Mouse (Mus musculus) liver, embryonic 16.5 days (tissue): ENCODE results near the gene Rabif. TPM values are rescaled to one million over a fixed set of nuclear protein-coding genes. Genes with fewer than 3 reads are reported as not detected.
A peak's percentile ranks its signal among the peaks of the same experiment; 100 is the strongest.

Experiments
- ATAC-seq: fragments of 200-750 bp; cut with Nextera tagmentation; 2 replicates; pipeline ENCODE4 v1.8.0; 2017; ENCODE audit warnings: low read depth, mild to moderate bottlenecking, moderate number of reproducible peaks, moderate library complexity
- H3K27ac ChIP-seq: fragments of 300-500 bp; sonication (generic); 2 replicates; pipeline ENCODE4 v1.5.1; 2014; ENCODE audit warnings: mild to moderate bottlenecking, low read length
- H3K27me3 ChIP-seq: fragments of 300-500 bp; sonication (generic); 2 replicates; pipeline ENCODE4 v1.6.1; 2014; ENCODE audit warnings: low read depth, low read length, mixed read lengths; ENCODE audit not compliant: control insufficient read depth, insufficient read depth
- H3K36me3 ChIP-seq: fragments of 300-500 bp; sonication (generic); 2 replicates; pipeline ENCODE4 v1.6.1; 2014; ENCODE audit warnings: mild to moderate bottlenecking; ENCODE audit not compliant: control insufficient read depth, insufficient read depth
- H3K4me1 ChIP-seq: fragments of 300-500 bp; sonication (generic); 2 replicates; pipeline ENCODE4 v1.6.1; 2014; ENCODE audit warnings: low read depth, low read length, mixed read lengths; ENCODE audit not compliant: control insufficient read depth
- H3K4me2 ChIP-seq: fragments of 300-500 bp; sonication (generic); 2 replicates; pipeline ENCODE4 v1.6.1; 2014; ENCODE audit warnings: low read depth, low read length, mixed read lengths
- H3K4me3 ChIP-seq: fragments of 300-500 bp; sonication (generic); 2 replicates; pipeline ENCODE4 v1.5.1; 2014; ENCODE audit warnings: low read depth, mild to moderate bottlenecking, low read length
- H3K9ac ChIP-seq: fragments of 300-500 bp; sonication (generic); 2 replicates; pipeline ENCODE4 v1.6.1; 2014; ENCODE audit warnings: low read depth, low read length
- H3K9me3 ChIP-seq: fragments of 300-500 bp; sonication (generic); replicated peaks from 2 replicates; pipeline ENCODE4 v1.6.1; 2016; ENCODE audit warnings: low read length; ENCODE audit not compliant: control insufficient read depth
- WGBS: fragments of 180-500 bp; shearing (Covaris S2); extraction: QIAGEN DNeasy Blood & Tissue Kit; methylation state at CpG from one replicate; pipeline ENCODE4 v1.1.7; 2014; ENCODE audit not compliant: insufficient replicate concordance; 5-methylcytosine and 5-hydroxymethylcytosine counted together
- polyA plus RNA-seq: library from polyadenylated mRNA; unstranded; fragments of >200 nt; fragmentation: Nextera tagmentation; extraction: Ambion mirVana; gene quantifications from 2 replicates; pipeline ENCODE4 v1.2.1, GENCODE M21; 2015

The Rabif gene
- polyA plus RNA-seq, 1 experiment from 2014 or later: 15.8 TPM

- no peaks in the 10 kb centered on the region for H3K9me3 ChIP-seq
Observed at GRCm38 (mm10) chr1:134500916-134501315, 6.5 kb downstream of the Rabif start.

GRCm38 (mm10) chr1:134506201-134506600 is 11.8 kb downstream of the Rabif start:
- H3K9ac ChIP-seq: no peak overlapping the region
- H3K4me1 ChIP-seq: no peaks in the 10 kb centered on the region; the same call in 1 of the 2 replicates
- no peak for ATAC-seq
- no peaks in the 10 kb centered on the region for H3K27me3 ChIP-seq
- H3K27ac ChIP-seq: no peak overlapping the region
- no peaks in the 10 kb centered on the region for H3K9me3 ChIP-seq
- H3K4me3 ChIP-seq: no peak overlapping the region
- no peak overlapping the region for H3K4me2 ChIP-seq
- 85% methylated on average over 8 of the region's 8 CpGs for WGBS
- H3K36me3 ChIP-seq: peaks cover 12% of the 10 kb centered on the region

More at GRCm38 (mm10) chr1:134500916-134501315, 6.5 kb downstream of the Rabif start:
- ATAC-seq: no peak
- no peaks in the 10 kb centered on the region for H3K36me3 ChIP-seq
- H3K9ac ChIP-seq: no peak overlapping the region
- H3K4me3 ChIP-seq: no peak overlapping the region
- no peak overlapping the region for H3K4me2 ChIP-seq
- 83% methylated on average over 1 of the region's 1 CpGs for WGBS
- peaks cover 2% of the 10 kb centered on the region for H3K4me1 ChIP-seq
- H3K27ac ChIP-seq: no peak overlapping the region
- no peaks in the 10 kb centered on the region for H3K27me3 ChIP-seq

- H3K9ac ChIP-seq: no peak overlapping the region
- 17% methylated on average over 7 of the region's 7 CpGs for WGBS
- no peak overlapping the region for H3K4me3 ChIP-seq
- peaks cover 12% of the 10 kb centered on the region for H3K36me3 ChIP-seq
- peaks cover 9% of the 10 kb centered on the region for H3K4me1 ChIP-seq
- H3K4me2 ChIP-seq: no peak overlapping the region
- H3K27me3 ChIP-seq: peaks cover 26% of the 10 kb centered on the region
- 0 out of 2 replicates have a peak overlapping the region, but pooled peaks have one; percentile 4 for H3K27ac ChIP-seq
- no peaks in the 10 kb centered on the region for H3K9me3 ChIP-seq
- no peak for ATAC-seq
Observed at GRCm38 (mm10) chr1:134510018-134510417, 15.6 kb downstream of the Rabif start.

- H3K27me3 ChIP-seq: peaks cover 26% of the 10 kb centered on the region
- 31% methylated on average over 4 of the region's 4 CpGs for WGBS
- H3K4me2 ChIP-seq: no peak overlapping the region
- H3K4me3 ChIP-seq: no peak overlapping the region
- H3K9me3 ChIP-seq: no peaks in the 10 kb centered on the region
- ATAC-seq: no peak
- no peak overlapping the region for H3K9ac ChIP-seq
- 0 out of 2 replicates have a peak, but pooled peaks cover 5% of the 10 kb centered on the region for H3K36me3 ChIP-seq
- H3K27ac ChIP-seq: no peak overlapping the region
- peaks cover 9% of the 10 kb centered on the region for H3K4me1 ChIP-seq
Observed at GRCm38 (mm10) chr1:134512183-134512582, 17.7 kb downstream of the Rabif start.

- H3K27me3 ChIP-seq: peaks cover 26% of the 10 kb centered on the region
- H3K36me3 ChIP-seq: 0 out of 2 replicates have a peak, but pooled peaks cover under 1% of the 10 kb centered on the region
- WGBS: 56% methylated on average over 6 of the region's 6 CpGs
- no peaks in the 10 kb centered on the region for H3K9me3 ChIP-seq
- peaks cover 9% of the 10 kb centered on the region for H3K4me1 ChIP-seq
- no peak overlapping the region for H3K4me3 ChIP-seq
- H3K4me2 ChIP-seq: no peak overlapping the region
- no peak overlapping the region for H3K27ac ChIP-seq
- no peak overlapping the region for H3K9ac ChIP-seq
- ATAC-seq: no peak
Observed at GRCm38 (mm10) chr1:134512584-134512983, 18.1 kb downstream of the Rabif start.

- no peak overlapping the region for H3K27ac ChIP-seq
- 3% methylated on average over 38 of the region's 38 CpGs for WGBS
Observed at GRCm38 (mm10) chr1:134513312-134513860, 18.9 kb downstream of the Rabif start.

GRCm38 (mm10) chr1:134513876-134514590 is 19.6 kb downstream of the Rabif start:
- no peaks in the 10 kb centered on the region for H3K36me3 ChIP-seq
- no peak for ATAC-seq
- peaks cover 12% of the 10 kb centered on the region for H3K4me1 ChIP-seq
- no peak overlapping the region; the same call in 1 of the 2 replicates for H3K9ac ChIP-seq
- H3K4me3 ChIP-seq: peak overlapping the region; percentile 53
- 43% methylated on average over 16 of the region's 16 CpGs for WGBS
- H3K4me2 ChIP-seq: peak overlapping the region; percentile 75
- no peak overlapping the region for H3K27ac ChIP-seq
- H3K27me3 ChIP-seq: peaks cover 26% of the 10 kb centered on the region
- no peaks in the 10 kb centered on the region for H3K9me3 ChIP-seq

More at GRCm38 (mm10) chr1:134513312-134513860, 18.9 kb downstream of the Rabif start:
- H3K9ac ChIP-seq: peak overlapping the region; percentile 46
- peaks cover 26% of the 10 kb centered on the region for H3K27me3 ChIP-seq
- peaks cover 9% of the 10 kb centered on the region for H3K4me1 ChIP-seq
- ATAC-seq: peak; percentile 43; the same call in 1 of the 2 replicates
- no peaks in the 10 kb centered on the region for H3K9me3 ChIP-seq
- peak overlapping the region; percentile 75 for H3K4me2 ChIP-seq
- peak overlapping the region; percentile 53 for H3K4me3 ChIP-seq
- no peaks in the 10 kb centered on the region for H3K36me3 ChIP-seq

GRCm38 (mm10) chr1:134515891-134516290 is 21.4 kb downstream of the Rabif start:
- Histone ChIP-seq H3K27ac (no peak overlapping the region), H3K27me3 (peaks cover 26% of the 10 kb centered on the region), H3K36me3 (no peaks in the 10 kb centered on the region), H3K4me2 (no peak overlapping the region), H3K9ac (no peak overlapping the region), H3K4me1 (peaks cover 22% of the 10 kb centered on the region), H3K9me3 (no peaks in the 10 kb centered on the region), H3K4me3 (no peak overlapping the region)
- ATAC-seq: no peak
- WGBS: 78% methylated on average over 2 of the region's 2 CpGs
